Mouse (Mus musculus) liver, embryonic 14.5 days (tissue): ENCODE measurements around the gene Gm45753.

Experiments used
- CTCF ChIP-seq: IDR thresholded peaks from 2 replicates; pipeline ENCODE4 v1.5.1; 2016; ENCODE audit warnings: antibody characterized with exemption, low read depth, control low read depth
- EP300 ChIP-seq: IDR thresholded peaks from 2 replicates; pipeline ENCODE4 v1.6.1; 2016; ENCODE audit warnings: antibody characterized with exemption, low read depth

DNA sequence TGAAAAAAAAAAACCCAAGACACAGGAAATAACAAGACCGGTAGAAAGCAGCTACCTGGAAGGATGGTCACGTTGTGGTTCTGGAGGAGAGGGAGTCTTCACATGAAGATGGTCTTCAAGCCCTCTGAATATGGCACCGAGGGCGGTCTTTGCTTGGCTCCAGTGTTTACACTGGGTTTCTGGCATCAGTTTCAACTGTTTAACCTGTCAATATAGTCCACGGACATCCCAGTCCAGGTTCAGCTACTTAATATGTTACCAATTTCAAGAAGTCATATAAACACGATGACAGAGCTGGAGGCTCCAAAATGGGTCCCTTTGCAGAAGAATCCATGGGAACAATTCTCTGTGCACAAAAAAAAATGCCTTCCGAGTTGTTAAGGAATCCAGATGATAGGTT lies 13.6 kb downstream of the Gm45753 start, which contains the start of gene Klkb1:
- TF ChIP-seq CTCF (no peak), EP300 (no peak)
